Mouse (Mus musculus): Measurements from ENCODE around the gene Gm18596. TPM values are rescaled to one million over a fixed set of nuclear protein-coding genes. Genes with fewer than 3 reads are reported as not detected.
"Not testable (repeated sequence)": the region's sequence is repeated elsewhere in the genome, so short reads cannot be mapped to it uniquely, and the experiment has no call there.

The Gm18596 gene
- total and polyA plus RNA-seq, 3 experiments, result not detected

DNA sequence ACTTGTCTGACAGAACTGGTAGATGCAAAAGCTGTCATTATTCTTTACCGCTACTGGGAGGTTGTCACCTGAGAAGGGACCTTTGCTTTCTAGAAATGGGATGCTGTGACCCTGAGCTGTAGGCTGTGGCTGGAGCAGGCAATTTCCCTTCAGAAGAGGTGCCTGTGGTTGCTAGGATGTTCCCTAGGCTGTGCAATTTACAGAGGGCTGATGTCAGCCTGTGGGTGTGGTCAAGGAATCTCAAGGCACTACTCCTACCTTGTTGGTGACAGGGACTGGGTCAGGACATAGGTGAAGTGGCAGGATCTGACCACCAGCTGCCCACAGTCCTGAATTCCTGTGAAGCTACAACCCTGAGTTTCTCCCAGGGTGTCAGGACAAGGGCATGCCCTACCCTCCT lies 27.3 kb upstream of the Gm18596 start:
- no peaks in the 10 kb centered on the region for H3K9me3 ChIP-seq (replicated peaks)
- TF ChIP-seq CTCF (IDR thresholded peaks at IDR 0.05; ENCODE audit: low read depth, low read length) (no peak), TAL1 (conservative IDR thresholded peaks at IDR 0.05; ENCODE audit: low read depth, low read length) (no peak), POLR2AphosphoS5 (IDR thresholded peaks at IDR 0.05; ENCODE audit: insufficient replicate concordance, low read depth, low read length) (no peak), GATA2 (IDR thresholded peaks at IDR 0.05; ENCODE audit: borderline replicate concordance, low read depth, low read length) (no peak), GATA1 (IDR thresholded peaks at IDR 0.05; ENCODE audit: borderline replicate concordance, low read length) (no peak)
- H3K27me3 ChIP-seq (ENCODE audit: insufficient read depth, low read length), result peaks cover 6% of the 10 kb centered on the region; the same call in 1 of the 2 replicates
- H3K36me3 ChIP-seq (replicated peaks), result no peaks in the 10 kb centered on the region
- DNase-seq (ENCODE audit: low spot score) (no peak), ATAC-seq (ENCODE audit: extremely low read depth, insufficient number of reproducible peaks, low FRiP score, poor library complexity, severe bottlenecking) (no peak)
- H3K4me3 ChIP-seq (ENCODE audit: low read depth, low read length), result no peak overlapping the region
- H3K4me1 ChIP-seq (ENCODE audit: insufficient read depth, low read depth, low read length), result no peaks in the 10 kb centered on the region

DNA sequence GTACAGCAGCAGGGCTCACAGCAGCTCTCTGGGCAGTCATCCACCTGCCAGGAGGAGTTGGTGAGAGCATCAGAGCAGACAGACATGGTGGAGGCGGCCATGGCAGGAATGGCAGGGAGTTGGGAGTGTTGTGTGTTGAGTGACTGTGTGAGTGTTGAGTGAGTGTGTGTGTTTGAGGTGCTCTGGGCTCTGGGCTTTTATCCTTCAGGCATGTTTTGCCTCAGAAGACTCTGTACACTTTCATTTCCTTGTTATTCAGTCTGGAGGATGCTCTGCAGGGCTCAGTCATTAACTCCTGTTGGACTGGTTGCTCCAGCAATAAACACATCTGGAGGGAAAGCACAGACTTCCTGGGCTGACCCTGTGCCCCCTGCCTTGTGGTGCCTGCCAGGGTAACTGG lies 17.1 kb upstream of the Gm18596 start, which contains the start of gene Gm3233:
Gm3233 (minus strand) TSS at position 101 of the 400 bp plus-strand sequence.
- H3K4me3 ChIP-seq (ENCODE audit: low read depth, low read length); DNase-seq (ENCODE audit: low spot score); H3K36me3 ChIP-seq (replicated peaks); H3K4me1 ChIP-seq (ENCODE audit: insufficient read depth, low read depth, low read length); H3K9me3 ChIP-seq (replicated peaks); H3K27me3 ChIP-seq (ENCODE audit: insufficient read depth, low read length); ATAC-seq (ENCODE audit: extremely low read depth, insufficient number of reproducible peaks, low FRiP score, poor library complexity, severe bottlenecking): not testable (repeated sequence)

DNA sequence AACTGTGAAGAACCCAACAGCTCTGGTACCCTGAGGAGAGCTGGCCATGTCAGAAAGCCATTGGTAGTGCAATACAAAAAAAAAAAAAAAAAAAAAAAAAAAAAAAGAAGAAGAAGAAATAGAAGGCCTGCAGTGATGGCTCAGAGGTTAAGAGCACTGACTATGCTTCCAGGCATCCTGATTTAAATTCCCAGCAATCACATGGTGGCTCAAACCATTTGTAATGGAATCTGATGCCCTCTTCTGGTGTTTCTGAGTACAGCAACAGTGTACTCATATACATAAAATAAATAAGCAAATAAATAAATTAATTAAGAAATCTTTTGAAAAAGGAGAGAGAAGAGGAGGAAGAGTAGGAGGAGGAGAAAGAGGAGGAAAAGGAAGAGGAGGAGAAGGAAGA lies 11.0 kb upstream of the Gm18596 start:
- no peak overlapping the region for H3K4me3 ChIP-seq (ENCODE audit: low read depth, low read length)
- H3K27me3 ChIP-seq (ENCODE audit: insufficient read depth, low read length), result peaks cover 7% of the 10 kb centered on the region; the same call in 1 of the 2 replicates
- no peaks in the 10 kb centered on the region for H3K9me3 ChIP-seq (replicated peaks)
- TF ChIP-seq GATA2 (IDR thresholded peaks at IDR 0.05; ENCODE audit: borderline replicate concordance, low read depth, low read length) (no peak), CTCF (IDR thresholded peaks at IDR 0.05; ENCODE audit: low read depth, low read length) (no peak), TAL1 (conservative IDR thresholded peaks at IDR 0.05; ENCODE audit: low read depth, low read length) (no peak), POLR2AphosphoS5 (IDR thresholded peaks at IDR 0.05; ENCODE audit: insufficient replicate concordance, low read depth, low read length) (no peak), GATA1 (IDR thresholded peaks at IDR 0.05; ENCODE audit: borderline replicate concordance, low read length) (no peak)
- H3K36me3 ChIP-seq (replicated peaks), result no peaks in the 10 kb centered on the region
- H3K4me1 ChIP-seq (ENCODE audit: insufficient read depth, low read depth, low read length), result no peaks in the 10 kb centered on the region
- ATAC-seq (ENCODE audit: extremely low read depth, insufficient number of reproducible peaks, low FRiP score, poor library complexity, severe bottlenecking) (no peak), DNase-seq (ENCODE audit: low spot score) (no peak)

DNA sequence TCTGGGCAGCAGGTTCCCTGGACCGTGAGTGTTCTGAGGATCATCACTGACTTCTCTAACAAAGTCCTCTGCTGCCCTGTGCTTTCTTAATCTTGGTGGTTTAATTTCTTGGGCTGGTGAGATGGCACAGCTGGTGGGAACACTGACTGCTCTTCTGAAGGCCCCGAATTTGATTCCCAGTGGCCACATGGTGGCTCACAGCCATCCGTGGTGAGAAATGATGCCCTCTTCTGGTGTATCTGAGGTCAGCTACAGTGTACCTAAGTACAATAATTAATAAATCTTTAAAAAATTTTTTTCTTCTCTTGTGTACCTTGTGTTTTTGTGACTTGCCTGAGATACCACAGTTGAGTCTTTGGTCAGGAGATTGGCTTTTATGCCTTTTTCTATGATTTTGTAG lies 9.9 kb upstream of the Gm18596 start:
- H3K36me3 ChIP-seq (replicated peaks); H3K27me3 ChIP-seq (ENCODE audit: insufficient read depth, low read length); H3K9me3 ChIP-seq (replicated peaks); DNase-seq (ENCODE audit: low spot score); H3K4me1 ChIP-seq (ENCODE audit: insufficient read depth, low read depth, low read length); ATAC-seq (ENCODE audit: extremely low read depth, insufficient number of reproducible peaks, low FRiP score, poor library complexity, severe bottlenecking); H3K4me3 ChIP-seq (ENCODE audit: low read depth, low read length): not testable (repeated sequence)

DNA sequence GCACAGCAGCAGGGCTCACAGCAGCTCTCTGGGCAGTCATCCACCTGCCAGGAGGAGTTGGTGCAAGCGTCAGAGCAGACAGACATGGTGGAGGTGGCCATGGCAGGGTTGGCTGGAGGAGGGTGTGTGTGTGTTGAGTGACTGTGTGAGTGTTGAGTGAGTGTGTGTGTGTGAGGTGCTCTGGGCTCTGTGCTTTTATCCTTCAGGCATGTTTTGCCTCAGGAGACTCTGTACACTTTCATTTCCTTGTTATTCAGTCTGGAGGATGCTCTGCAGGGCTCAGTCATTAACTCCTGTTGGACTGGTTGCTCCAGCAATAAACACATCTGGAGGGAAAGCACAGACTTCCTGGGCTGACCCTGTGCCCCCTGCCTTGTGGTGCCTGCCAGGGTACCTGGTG lies 8.8 kb upstream of the Gm18596 start, which contains the start of gene Gm9736:
Gm9736 (minus strand) TSS at position 101 of the 400 bp plus-strand sequence.
- H3K4me1 ChIP-seq (ENCODE audit: insufficient read depth, low read depth, low read length); ATAC-seq (ENCODE audit: extremely low read depth, insufficient number of reproducible peaks, low FRiP score, poor library complexity, severe bottlenecking): not testable (repeated sequence)

DNA sequence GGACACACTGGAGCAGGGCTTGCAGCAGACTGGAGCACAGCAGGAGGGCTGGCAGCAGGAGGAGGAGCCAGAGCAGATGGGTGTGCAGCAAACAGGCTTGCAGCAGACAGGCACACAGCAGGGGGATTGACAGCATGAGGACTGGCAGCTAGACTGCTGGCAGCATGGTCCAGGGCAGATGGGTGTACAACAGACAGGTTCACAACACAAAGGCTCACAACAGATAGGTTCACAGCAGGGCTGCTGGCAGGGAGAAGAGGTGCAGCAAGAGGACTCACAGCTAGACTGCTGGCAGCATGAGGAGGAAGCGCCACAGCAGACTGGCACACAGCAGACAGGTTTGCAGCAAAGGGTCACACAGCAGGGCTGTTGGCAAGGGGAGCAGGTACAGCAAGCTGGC lies 8.2 kb upstream of the Gm18596 start:
- H3K9me3 ChIP-seq (replicated peaks); H3K4me3 ChIP-seq (ENCODE audit: low read depth, low read length); ATAC-seq (ENCODE audit: extremely low read depth, insufficient number of reproducible peaks, low FRiP score, poor library complexity, severe bottlenecking); H3K4me1 ChIP-seq (ENCODE audit: insufficient read depth, low read depth, low read length); H3K36me3 ChIP-seq (replicated peaks); DNase-seq (ENCODE audit: low spot score); H3K27me3 ChIP-seq (ENCODE audit: insufficient read depth, low read length): not testable (repeated sequence)

More for the DNA sequence above, 8.8 kb upstream of the Gm18596 start, which contains the start of gene Gm9736:
- not testable (repeated sequence) for H3K27me3 ChIP-seq (ENCODE audit: insufficient read depth, low read length); H3K4me3 ChIP-seq (ENCODE audit: low read depth, low read length); H3K9me3 ChIP-seq (replicated peaks); H3K36me3 ChIP-seq (replicated peaks); DNase-seq (ENCODE audit: low spot score)

DNA sequence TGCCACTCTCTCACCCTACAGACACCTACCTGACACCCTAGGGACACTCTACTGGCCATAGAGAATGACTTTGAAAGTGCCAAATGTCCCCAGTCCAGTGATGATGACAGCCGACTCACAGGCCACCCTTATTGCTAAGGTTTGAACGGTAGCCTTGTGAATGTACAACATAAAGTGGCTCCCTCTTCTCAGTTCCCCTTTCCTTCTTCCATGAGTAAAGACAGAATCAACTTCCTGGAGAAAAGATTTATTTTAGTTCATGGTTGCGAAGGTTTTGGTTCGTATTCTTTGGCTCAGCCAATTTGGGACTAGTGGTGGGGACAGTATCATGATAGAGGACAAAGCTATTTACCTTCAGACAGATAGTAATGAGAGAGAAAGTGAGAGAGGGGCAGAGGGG lies 3.5 kb downstream of the Gm18596 start:
- peaks cover 7% of the 10 kb centered on the region for H3K27me3 ChIP-seq (ENCODE audit: insufficient read depth, low read length)
- no peak for TF ChIP-seq GATA2 (IDR thresholded peaks at IDR 0.05; ENCODE audit: borderline replicate concordance, low read depth, low read length)
- TF ChIP-seq TAL1 (conservative IDR thresholded peaks at IDR 0.05; ENCODE audit: low read depth, low read length), result no peak
- no peak for TF ChIP-seq POLR2AphosphoS5 (IDR thresholded peaks at IDR 0.05; ENCODE audit: insufficient replicate concordance, low read depth, low read length)
- no peak for TF ChIP-seq CTCF (IDR thresholded peaks at IDR 0.05; ENCODE audit: low read depth, low read length)
- TF ChIP-seq GATA1 (IDR thresholded peaks at IDR 0.05; ENCODE audit: borderline replicate concordance, low read length), result no peak
- H3K9me3 ChIP-seq (replicated peaks), result peaks cover 5% of the 10 kb centered on the region
- no peaks in the 10 kb centered on the region for H3K36me3 ChIP-seq (replicated peaks)
- H3K4me1 ChIP-seq (ENCODE audit: insufficient read depth, low read depth, low read length), result no peaks in the 10 kb centered on the region
- no peak for ATAC-seq (ENCODE audit: extremely low read depth, insufficient number of reproducible peaks, low FRiP score, poor library complexity, severe bottlenecking)
- no peak for DNase-seq (ENCODE audit: low spot score)
- H3K4me3 ChIP-seq (ENCODE audit: low read depth, low read length), result no peak overlapping the region

Data from G1E (cell line).